Mouse (Mus musculus) cortical plate, adult 2 months (tissue): ENCODE measurements around the gene Kmt5a.

Experiments
- CTCF ChIP-seq: fragments of 200-500 bp; IDR thresholded peaks from 2 replicates; pipeline ENCODE4 v1.5.1; 2011; ENCODE audit warnings: mild to moderate bottlenecking, control low read depth, low read length; ENCODE audit not compliant: insufficient read depth; ENCODE audit errors: extremely low read depth
- POLR2A ChIP-seq: fragments of 200-500 bp; IDR thresholded peaks from 2 replicates; pipeline ENCODE4 v1.6.1; 2011; ENCODE audit warnings: mild to moderate bottlenecking, low read length, control low read depth; ENCODE audit not compliant: insufficient read depth; ENCODE audit errors: extremely low read depth

- TF ChIP-seq POLR2A (no peak), CTCF (no peak)
These were observed 984 bp upstream of the Kmt5a start for GRCm38 (mm10) chr5:124438746-124439145.
